Mouse (Mus musculus) heart, embryonic 14.5 days (tissue): ENCODE measurements around the gene Arsg. TPM values are rescaled to one million over a fixed set of nuclear protein-coding genes. Genes with fewer than 3 reads are reported as not detected.

Experiments used
- ATAC-seq: fragments of 200-750 bp; cut with Nextera tagmentation; 2 replicates; pipeline ENCODE4 v1.8.0; 2017; ENCODE audit warnings: low read depth, moderate TSS enrichment; ENCODE audit not compliant: insufficient number of reproducible peaks, insufficient read depth, low FRiP score
- H3K27ac ChIP-seq, 2 experiments: fragments of 200-500 bp in 1 of 2; fragments of 300-500 bp in 1 of 2; sonication (generic) in 1 of 2; replicated peaks in 1 of 2; 2 replicates each; pipeline ENCODE4 v1.5.1; 2012 to 2014; ENCODE audit warnings: low read depth in 2 of 2, low read length in 2 of 2, control low read depth in 1 of 2, mild to moderate bottlenecking in 1 of 2, mixed read lengths in 1 of 2; ENCODE audit not compliant: control insufficient read depth in 1 of 2, insufficient read depth in 1 of 2
- H3K27me3 ChIP-seq: fragments of 300-500 bp; sonication (generic); 2 replicates; pipeline ENCODE4 v1.6.1; 2014; ENCODE audit warnings: mild to moderate bottlenecking, low read length, control low read depth; ENCODE audit not compliant: control insufficient read depth, insufficient read depth
- H3K36me3 ChIP-seq: fragments of 300-500 bp; sonication (generic); 2 replicates; pipeline ENCODE4 v1.6.1; 2014; ENCODE audit warnings: mild to moderate bottlenecking, control low read depth, low read length, mixed read lengths; ENCODE audit not compliant: control insufficient read depth, insufficient read depth
- H3K4me1 ChIP-seq, 2 experiments: fragments of 200-500 bp in 1 of 2; fragments of 300-500 bp in 1 of 2; sonication (generic) in 1 of 2; 2 replicates each; pipeline ENCODE4 v1.6.1; 2012 to 2014; ENCODE audit warnings: low read length in 2 of 2, control low read depth in 1 of 2, mixed read lengths in 1 of 2; ENCODE audit not compliant: control insufficient read depth in 2 of 2, insufficient read depth in 2 of 2
- H3K4me2 ChIP-seq: fragments of 300-500 bp; sonication (generic); 2 replicates; pipeline ENCODE4 v1.6.1; 2014; ENCODE audit warnings: mild to moderate bottlenecking, low read length
- H3K4me3 ChIP-seq, 2 experiments: fragments of 200-500 bp in 1 of 2; fragments of 300-500 bp in 1 of 2; sonication (generic) in 1 of 2; 2 replicates each; pipeline ENCODE4 v1.5.1; 2012 to 2014; ENCODE audit warnings: low read length in 2 of 2, mild to moderate bottlenecking in 2 of 2, control low read depth in 1 of 2, low read depth in 1 of 2, moderate library complexity in 1 of 2; ENCODE audit not compliant: control insufficient read depth in 1 of 2, insufficient read depth in 1 of 2
- H3K9ac ChIP-seq: fragments of 300-500 bp; sonication (generic); 2 replicates; pipeline ENCODE4 v1.6.1; 2014; ENCODE audit warnings: mild to moderate bottlenecking, low read length
- H3K9me3 ChIP-seq: fragments of 300-500 bp; sonication (generic); 2 replicates; pipeline ENCODE4 v1.6.1; 2016; ENCODE audit warnings: low read length, control low read depth; ENCODE audit not compliant: control insufficient read depth
- WGBS: fragments of 180-500 bp; shearing (Covaris S2); extraction: QIAGEN DNeasy Blood & Tissue Kit; methylation state at CpG from one replicate; pipeline ENCODE4 v1.1.7; 2014; 5-methylcytosine and 5-hydroxymethylcytosine counted together
- polyA plus RNA-seq: library from polyadenylated mRNA; unstranded; fragments of >200 nt; fragmentation: Nextera tagmentation; extraction: Ambion mirVana; gene quantifications from 2 replicates; pipeline ENCODE4 v1.2.1, GENCODE M21; 2014

Arsg gene
- polyA plus RNA-seq, 1 experiment from 2014 or later, result 3.7 TPM

DNA sequence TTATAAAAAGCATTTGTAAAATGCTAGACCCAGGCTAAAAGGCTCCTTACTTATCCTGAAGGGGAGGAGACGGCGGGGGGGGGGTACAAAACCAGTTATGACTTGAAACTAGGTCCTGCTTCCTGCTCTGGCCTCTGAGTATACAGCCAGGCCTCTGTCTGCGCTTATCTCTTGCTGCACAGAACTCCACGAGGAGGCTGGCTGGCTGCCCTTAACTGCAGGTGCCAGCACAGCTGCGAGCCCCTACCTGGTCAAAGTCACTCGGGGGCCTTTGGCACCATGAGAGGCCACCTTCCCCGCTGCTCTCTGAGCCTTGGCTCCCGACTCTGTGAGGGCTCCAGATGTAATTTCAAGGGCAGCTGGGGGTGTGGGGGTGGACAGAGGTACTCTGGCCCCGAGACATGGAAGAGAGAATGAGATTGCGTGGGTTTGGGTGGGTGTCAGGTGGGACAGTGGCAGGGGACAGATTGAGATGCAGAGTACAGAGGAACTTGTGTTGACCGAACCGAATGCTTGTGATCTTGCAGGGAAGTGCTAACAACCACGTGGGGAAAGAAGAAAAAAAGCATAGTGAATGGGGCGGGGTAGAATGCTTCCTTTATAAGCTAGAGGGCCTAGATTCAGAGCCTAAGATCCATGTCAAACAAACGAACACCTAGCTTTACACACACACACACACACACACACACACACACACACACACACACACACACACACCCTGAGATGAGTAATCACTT, 114.6 kb downstream of the Arsg start:
- ATAC-seq, result peak; percentile 62
- peaks cover 22% of the 10 kb centered on the region for H3K36me3 ChIP-seq
- no peaks in the 10 kb centered on the region for H3K9me3 ChIP-seq
- no peak overlapping the region for H3K4me3 ChIP-seq
- H3K9ac ChIP-seq, result peak overlapping the region; percentile 30; the same call in 1 of the 2 replicates
- H3K4me1 ChIP-seq, result peaks cover 12 to 32% of the 10 kb centered on the region in 2 experiments
- peak overlapping the region in 1 of 2 experiments; percentile 62; a peak in 3 of 4 replicates for H3K27ac ChIP-seq
- WGBS, result 28% methylated on average over 15 of the region's 15 CpGs
- H3K4me2 ChIP-seq, result peak overlapping the region; percentile 40
- no peaks in the 10 kb centered on the region for H3K27me3 ChIP-seq

GRCm38 (mm10) chr11:109590012-109590411, 116.8 kb downstream of the Arsg start:
- Histone ChIP-seq H3K4me2 (no peak overlapping the region), H3K4me1 (peaks cover 14 to 32% of the 10 kb centered on the region in 2 experiments), H3K4me3 (no peak overlapping the region), H3K27me3 (no peaks in the 10 kb centered on the region), H3K9ac (no peak overlapping the region), H3K36me3 (peaks cover 14% of the 10 kb centered on the region), H3K9me3 (no peaks in the 10 kb centered on the region), H3K27ac (peak overlapping the region in 1 of 2 experiments; percentile 21; a peak in 1 of 4 replicates)
- 33% methylated on average over 8 of the region's 8 CpGs for WGBS
- 0 out of 2 replicates have a peak, but pooled peaks have one; percentile 35 for ATAC-seq

DNA sequence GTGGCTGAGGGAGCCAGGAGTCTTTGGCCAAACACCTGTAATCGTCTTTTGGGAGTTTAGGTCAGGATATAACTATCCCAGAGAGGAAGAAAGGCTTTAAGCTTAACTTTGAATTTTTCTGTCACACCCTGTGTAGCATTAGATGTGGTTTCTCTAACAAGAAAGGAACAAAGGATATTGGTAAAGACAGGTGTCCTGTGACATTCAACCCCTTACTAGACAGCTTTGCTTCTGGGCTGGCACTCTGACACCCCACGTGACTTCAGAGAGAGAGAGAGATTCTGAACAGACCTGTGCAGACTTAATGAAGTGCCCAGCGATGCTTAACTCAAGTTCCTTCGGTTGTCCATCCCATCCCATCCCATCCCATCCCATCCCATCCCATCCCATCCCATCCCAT, 118.3 kb downstream of the Arsg start:
- Histone ChIP-seq H3K4me1 (peaks cover 14 to 32% of the 10 kb centered on the region in 2 experiments), H3K27ac (no peak overlapping the region), H3K4me2 (no peak overlapping the region), H3K9ac (no peak overlapping the region), H3K27me3 (no peaks in the 10 kb centered on the region), H3K4me3 (no peak overlapping the region), H3K36me3 (peaks cover 29% of the 10 kb centered on the region), H3K9me3 (no peaks in the 10 kb centered on the region)
- WGBS, result 84% methylated on average over 4 of the region's 4 CpGs
- no peak for ATAC-seq

DNA sequence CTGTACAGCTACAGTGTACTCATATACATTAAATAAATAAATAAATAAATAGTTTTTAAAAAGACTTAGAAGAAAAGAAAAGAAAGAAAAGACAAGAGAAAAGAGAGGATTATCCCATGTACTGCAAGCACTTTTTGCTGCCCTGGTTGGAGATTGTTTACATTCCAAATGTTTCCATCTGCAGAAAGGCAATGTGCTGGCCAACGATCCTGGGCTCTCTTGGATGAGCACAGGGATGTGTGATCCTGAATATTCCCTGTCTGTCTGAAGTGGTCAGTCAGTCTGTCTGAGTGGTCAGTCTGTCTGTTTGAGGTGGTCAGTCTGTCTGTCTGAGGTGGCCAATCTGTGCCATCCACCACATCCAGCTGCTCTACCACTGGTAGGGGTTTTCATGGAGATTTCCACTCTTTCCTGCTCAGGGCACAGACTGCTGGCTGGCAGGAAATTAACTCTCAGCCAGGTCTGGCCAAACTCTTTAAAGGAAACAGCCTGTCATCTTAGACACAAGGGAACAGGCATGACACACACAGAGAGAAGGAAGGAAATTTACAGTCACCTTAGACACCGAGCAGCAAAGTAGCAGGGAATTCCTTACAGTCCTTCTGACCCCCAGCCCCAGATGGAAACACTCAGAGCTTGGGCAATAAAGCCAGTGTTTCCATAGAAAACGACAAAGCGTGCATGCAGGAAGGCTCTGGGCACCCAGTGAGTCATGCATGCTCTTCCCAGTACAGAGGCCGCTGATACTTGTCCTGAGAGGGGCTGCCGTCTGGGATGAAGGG, 120.2 kb downstream of the Arsg start:
- Histone ChIP-seq H3K36me3 (peaks cover 43% of the 10 kb centered on the region), H3K9ac (no peak overlapping the region), H3K27ac (peak overlapping the region; percentile 43 to 55), H3K9me3 (no peaks in the 10 kb centered on the region), H3K27me3 (no peaks in the 10 kb centered on the region), H3K4me1 (peaks cover 5 to 14% of the 10 kb centered on the region in 2 experiments), H3K4me3 (no peak overlapping the region), H3K4me2 (no peak overlapping the region)
- peak; percentile 41; the same call in 1 of the 2 replicates for ATAC-seq
- WGBS, result 43% methylated on average over 6 of the region's 6 CpGs

DNA sequence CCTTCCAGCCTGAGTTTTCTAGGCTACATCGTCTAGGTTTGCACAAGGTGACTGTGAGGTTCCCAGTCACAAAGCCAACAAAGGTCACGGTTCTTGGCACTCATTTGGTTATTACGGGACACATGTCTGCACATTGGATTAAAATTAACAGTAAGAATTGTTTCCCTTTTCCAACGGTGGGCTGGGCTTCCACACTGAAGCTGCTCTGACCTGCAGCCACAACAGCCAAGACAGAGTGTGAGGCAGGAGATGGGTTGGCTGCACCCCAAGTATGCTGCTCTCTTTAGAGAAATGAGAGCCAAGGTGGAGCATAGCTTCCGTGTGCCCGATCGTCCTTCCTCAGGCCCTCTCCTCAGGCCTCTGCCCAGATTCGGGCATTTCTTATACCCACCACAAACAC, 121.6 kb downstream of the Arsg start:
- Histone ChIP-seq H3K9me3 (no peaks in the 10 kb centered on the region), H3K27me3 (no peaks in the 10 kb centered on the region), H3K27ac (no peak overlapping the region), H3K36me3 (peaks cover 56% of the 10 kb centered on the region), H3K4me3 (no peak overlapping the region), H3K4me1 (peaks cover 4 to 9% of the 10 kb centered on the region in 2 experiments), H3K9ac (no peak overlapping the region), H3K4me2 (no peak overlapping the region)
- no peak for ATAC-seq
- 92% methylated on average over 8 of the region's 8 CpGs for WGBS

GRCm38 (mm10) chr11:109598778-109599570, 125.8 kb downstream of the Arsg start:
- H3K27me3 ChIP-seq, result no peaks in the 10 kb centered on the region
- H3K4me1 ChIP-seq, result no peaks in the 10 kb centered on the region
- no peaks in the 10 kb centered on the region for H3K9me3 ChIP-seq
- H3K36me3 ChIP-seq, result peaks cover 92% of the 10 kb centered on the region
- no peak overlapping the region for H3K4me2 ChIP-seq
- H3K9ac ChIP-seq, result no peak overlapping the region
- H3K27ac ChIP-seq, result no peak overlapping the region
- 82% methylated on average over 12 of the region's 12 CpGs for WGBS
- H3K4me3 ChIP-seq, result no peak overlapping the region
- ATAC-seq, result no peak

GRCm38 (mm10) chr11:109607600-109607999, 134.4 kb downstream of the Arsg start:
- peaks cover 28% of the 10 kb centered on the region for H3K36me3 ChIP-seq
- no peak overlapping the region for H3K4me2 ChIP-seq
- H3K27me3 ChIP-seq, result no peaks in the 10 kb centered on the region
- H3K9me3 ChIP-seq, result no peaks in the 10 kb centered on the region
- no peak overlapping the region for H3K27ac ChIP-seq
- WGBS, result 82% methylated on average over 6 of the region's 6 CpGs
- H3K4me1 ChIP-seq, result peaks cover 6 to 21% of the 10 kb centered on the region in 2 experiments
- H3K9ac ChIP-seq, result no peak overlapping the region
- H3K4me3 ChIP-seq, result no peak overlapping the region
- no peak for ATAC-seq
